Mouse (Mus musculus) B cell, adult 62 days (primary cell): ENCODE data around the gene Kcnj10. TPM values are rescaled to one million over a fixed set of nuclear protein-coding genes. Genes with fewer than 3 reads are reported as not detected.

ENCODE experiments used
- total RNA-seq: library from RNA; stranded (reverse); gene quantifications from 4 replicates; pipeline ENCODE4 v1.2.4, GENCODE M21; 2023

Gene Kcnj10
- 0.94 to 1.5 TPM (median 1.2 TPM) in 4 replicates for total RNA-seq

GRCm38 (mm10) chr1:172340729-172341321 lies at the start of gene Kcnj10:
Gene Kcnj10, plus strand, starts transcription at chr1:172341210.

GRCm38 (mm10) chr1:172297611-172298537 lies 43.1 kb upstream of the Kcnj10 start, which contains the start of gene Atp1a2:
Gene Atp1a2, minus strand, starts transcription at chr1:172298064.

GRCm38 (mm10) chr1:172329131-172329530 lies 11.9 kb upstream of the Kcnj10 start, which contains the start of gene Kcnj9:
Gene Kcnj9, minus strand, starts transcription at chr1:172329318.

GRCm38 (mm10) chr1:172376198-172376667 lies 35.2 kb downstream of the Kcnj10 start, which contains the start of gene Pigm:
Gene Pigm, plus strand, starts transcription at chr1:172376546.

Other genes starting within 250 kb of the Kcnj10 start
- gene Pex19, start 214.5 kb upstream of the Kcnj10 start, total RNA-seq = 50.1 to 62.8 TPM (median 56.7 TPM) in 4 replicates
- 108 to 119 TPM (median 112 TPM) in 4 replicates for gene Dcaf8, start 193.1 kb upstream of the Kcnj10 start, total RNA-seq
- 25.2 to 33.4 TPM (median 29.6 TPM) in 4 replicates for gene Pea15a, start 134.4 kb upstream of the Kcnj10 start, total RNA-seq
- 0.60 TPM in 1 of 4 replicates, not detected in the others for gene Casq1, start 121.3 kb upstream of the Kcnj10 start, total RNA-seq
- gene Atp1a4, start 82.8 kb upstream of the Kcnj10 start, total RNA-seq = not detected in 4 replicates
- 22.6 to 31.4 TPM (median 27.2 TPM) in 4 replicates for gene Igsf8, start 79.6 kb upstream of the Kcnj10 start, total RNA-seq
- not detected in 4 replicates for gene Atp1a2, start 43.1 kb upstream of the Kcnj10 start, total RNA-seq
- 0.15 TPM in 2 of 4 replicates, not detected in the others for gene Kcnj9, start 11.9 kb upstream of the Kcnj10 start, total RNA-seq
- 26.4 to 30.1 TPM (median 29.0 TPM) in 4 replicates for gene Pigm, start 35.3 kb downstream of the Kcnj10 start, total RNA-seq
- 1.9 to 3.8 TPM (median 3.3 TPM) in 4 replicates for gene Slamf9, start 134.1 kb downstream of the Kcnj10 start, total RNA-seq
- 8.5 to 13.2 TPM (median 11.4 TPM) in 4 replicates for gene Igsf9, start 140.6 kb downstream of the Kcnj10 start, total RNA-seq
- 126 to 136 TPM (median 128 TPM) in 4 replicates for gene Tagln2, start 158.8 kb downstream of the Kcnj10 start, total RNA-seq
- gene Cfap45, start 179.6 kb downstream of the Kcnj10 start, total RNA-seq = 2.4 to 4.8 TPM (median 3.6 TPM) in 4 replicates
- not detected in 4 replicates for gene Vsig8, start 214.7 kb downstream of the Kcnj10 start, total RNA-seq
- 0.66 TPM in 1 of 4 replicates, not detected in the others for gene Slamf8, start 249.4 kb downstream of the Kcnj10 start, total RNA-seq